Mouse (Mus musculus): ENCODE data around the gene Casp2. TPM values are rescaled to one million over a fixed set of nuclear protein-coding genes. Genes with fewer than 3 reads are reported as not detected.

Gene Casp2
- polyA plus RNA-seq, 1 experiment from 2014 or later = 28.2 TPM

DNA sequence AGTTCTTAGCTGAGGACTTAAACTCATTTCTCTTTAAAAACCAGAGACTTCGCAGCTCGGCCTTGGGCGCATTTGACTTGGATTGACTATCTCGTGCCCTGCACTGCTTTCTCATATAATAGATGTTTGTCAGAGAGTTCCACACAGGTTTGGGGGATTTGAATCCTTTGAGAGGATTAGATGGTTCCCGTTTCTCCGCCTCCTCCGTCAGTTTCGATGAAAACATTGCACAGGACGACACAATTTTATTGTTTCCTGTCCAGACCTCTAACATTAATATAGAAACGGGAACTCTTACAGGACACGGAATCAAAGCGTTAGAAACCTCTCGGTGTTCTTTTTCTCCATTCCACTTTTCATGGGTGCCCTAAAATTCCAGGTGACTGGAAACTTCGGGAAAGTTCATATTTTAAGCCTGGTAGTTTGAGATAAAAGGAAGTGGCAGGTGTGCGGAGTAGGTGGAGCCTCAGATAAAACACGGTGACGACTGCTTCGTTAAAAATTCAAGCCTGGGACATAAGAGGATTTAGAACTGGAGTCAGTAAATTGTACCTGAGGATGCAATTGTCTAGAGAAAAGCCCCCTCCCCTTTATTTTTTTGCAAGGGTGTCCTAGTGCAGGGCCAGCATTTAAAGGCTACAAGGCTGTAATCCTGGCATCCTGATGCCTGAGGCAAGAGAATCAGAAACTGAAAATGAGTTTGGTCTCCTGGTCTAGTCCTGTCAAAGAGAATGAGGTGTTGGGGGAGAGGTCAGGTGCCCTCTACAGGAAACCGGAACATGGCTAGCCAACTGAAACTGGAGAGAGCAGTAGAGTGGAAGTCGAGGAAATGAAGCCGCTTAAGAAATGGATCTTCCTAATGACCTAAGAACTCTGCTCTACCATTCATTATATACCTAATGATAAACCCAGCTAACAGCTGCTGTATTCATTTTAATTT lies 876 bp downstream of the Casp2 start:
- under 1% methylated on average over 21 of the region's 21 CpGs for WGBS
- Histone ChIP-seq H3K9me3 (ENCODE audit: control insufficient read depth, low read length) (no peaks in the 10 kb centered on the region), H3K27ac (ENCODE audit: low read depth, low read length) (peak overlapping the region; percentile 92), H3K27me3 (replicated peaks; ENCODE audit: control insufficient read depth, insufficient read depth, low read length) (no peaks in the 10 kb centered on the region), H3K36me3 (ENCODE audit: control insufficient read depth, insufficient read depth, low read length) (peaks cover 21% of the 10 kb centered on the region), H3K4me1 (ENCODE audit: control insufficient read depth, insufficient read depth, low read depth, low read length) (peaks cover 7% of the 10 kb centered on the region), H3K4me3 (ENCODE audit: low read length) (peak overlapping the region; percentile 93), H3K9ac (ENCODE audit: low read depth, low read length) (peak overlapping the region; percentile 98), H3K4me2 (ENCODE audit: low read length) (peak overlapping the region; percentile 75)
- no peak for ATAC-seq

DNA sequence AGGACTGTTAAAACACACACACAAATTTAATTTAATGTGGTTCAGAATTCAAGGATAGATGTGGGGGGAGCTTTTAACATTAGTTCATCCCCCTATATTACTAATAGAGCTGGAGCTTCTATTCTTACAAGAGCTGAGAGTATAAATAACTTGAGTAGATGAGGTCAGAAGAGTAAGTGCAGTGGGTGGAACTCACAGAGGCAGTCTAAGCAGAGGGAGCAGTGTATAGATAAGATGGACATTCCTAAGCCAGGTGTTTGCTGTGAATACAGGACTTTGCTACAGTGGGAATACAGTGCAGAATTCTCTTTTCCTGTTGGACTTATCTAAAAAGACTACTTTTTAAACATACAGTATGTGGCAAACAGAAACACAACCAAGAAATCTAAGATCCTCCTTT lies 6.0 kb downstream of the Casp2 start:
- Histone ChIP-seq H3K4me2 (ENCODE audit: low read length) (no peak overlapping the region), H3K9me3 (ENCODE audit: control insufficient read depth, low read length) (no peaks in the 10 kb centered on the region), H3K27ac (ENCODE audit: low read depth, low read length) (no peak overlapping the region), H3K27me3 (replicated peaks; ENCODE audit: control insufficient read depth, insufficient read depth, low read length) (no peaks in the 10 kb centered on the region), H3K9ac (ENCODE audit: low read depth, low read length) (no peak overlapping the region), H3K4me1 (ENCODE audit: control insufficient read depth, insufficient read depth, low read depth, low read length) (peaks cover 4% of the 10 kb centered on the region), H3K4me3 (ENCODE audit: low read length) (no peak overlapping the region), H3K36me3 (ENCODE audit: control insufficient read depth, insufficient read depth, low read length) (peaks cover 34% of the 10 kb centered on the region)
- ATAC-seq = no peak

- H3K4me2 ChIP-seq (ENCODE audit: low read length) = no peak overlapping the region
- no peaks in the 10 kb centered on the region for H3K9me3 ChIP-seq (ENCODE audit: control insufficient read depth, low read length)
- 43% methylated on average over 2 of the region's 2 CpGs for WGBS
These were observed 11.4 kb downstream of the Casp2 start for GRCm38 (mm10) chr6:42276151-42276550.

DNA sequence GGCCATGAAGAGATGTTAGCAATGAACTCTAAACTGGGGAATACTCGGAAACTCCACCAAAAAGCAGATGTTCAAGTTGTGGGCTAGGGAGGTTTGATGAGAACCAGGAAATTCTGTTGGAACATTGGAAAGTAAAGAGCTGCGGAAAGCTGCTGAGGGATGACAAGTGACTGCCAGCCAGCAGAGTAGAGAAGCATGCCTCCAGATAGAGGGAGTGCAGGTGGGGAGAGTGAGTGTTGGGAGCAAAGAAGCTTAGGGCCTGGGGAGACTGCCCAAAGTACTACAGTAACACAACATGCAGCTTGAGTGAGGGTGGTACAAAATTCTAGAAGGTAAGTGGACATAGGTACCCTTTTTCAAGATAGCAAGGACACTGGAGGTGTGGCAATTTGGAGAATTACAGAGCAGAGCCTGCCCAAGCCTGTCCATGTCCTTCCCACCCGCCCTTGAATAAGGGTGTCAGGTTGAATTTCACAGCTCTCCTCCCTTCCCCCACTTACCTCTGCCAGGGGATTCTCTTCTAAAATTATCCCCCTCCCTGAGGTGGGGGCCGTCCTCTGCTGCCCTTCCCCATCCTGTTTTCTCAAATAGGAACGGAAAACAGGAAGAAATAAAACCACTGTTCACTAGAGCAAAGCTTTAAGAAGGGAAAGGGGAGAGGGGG lies 18.2 kb downstream of the Casp2 start:
- H3K4me2 ChIP-seq (ENCODE audit: low read length) = no peak overlapping the region
- H3K27ac ChIP-seq (ENCODE audit: low read depth, low read length) = no peak overlapping the region
- WGBS = 84% methylated on average over 5 of the region's 5 CpGs
- no peaks in the 10 kb centered on the region for H3K27me3 ChIP-seq (replicated peaks; ENCODE audit: control insufficient read depth, insufficient read depth, low read length)
- H3K4me3 ChIP-seq (ENCODE audit: low read length) = no peak overlapping the region
- H3K36me3 ChIP-seq (ENCODE audit: control insufficient read depth, insufficient read depth, low read length) = peaks cover 16% of the 10 kb centered on the region
- ATAC-seq = peak; percentile 19; the same call in 1 of the 2 replicates
- H3K4me1 ChIP-seq (ENCODE audit: control insufficient read depth, insufficient read depth, low read depth, low read length) = no peaks in the 10 kb centered on the region
- no peaks in the 10 kb centered on the region for H3K9me3 ChIP-seq (ENCODE audit: control insufficient read depth, low read length)
- H3K9ac ChIP-seq (ENCODE audit: low read depth, low read length) = no peak overlapping the region

More at GRCm38 (mm10) chr6:42276151-42276550, 11.4 kb downstream of the Casp2 start:
- Histone ChIP-seq H3K27me3 (replicated peaks; ENCODE audit: control insufficient read depth, insufficient read depth, low read length) (no peaks in the 10 kb centered on the region), H3K4me1 (ENCODE audit: control insufficient read depth, insufficient read depth, low read depth, low read length) (no peaks in the 10 kb centered on the region), H3K9ac (ENCODE audit: low read depth, low read length) (no peak overlapping the region), H3K27ac (ENCODE audit: low read depth, low read length) (no peak overlapping the region), H3K4me3 (ENCODE audit: low read length) (no peak overlapping the region), H3K36me3 (ENCODE audit: control insufficient read depth, insufficient read depth, low read length) (peaks cover 41% of the 10 kb centered on the region)
- no peak for ATAC-seq

DNA sequence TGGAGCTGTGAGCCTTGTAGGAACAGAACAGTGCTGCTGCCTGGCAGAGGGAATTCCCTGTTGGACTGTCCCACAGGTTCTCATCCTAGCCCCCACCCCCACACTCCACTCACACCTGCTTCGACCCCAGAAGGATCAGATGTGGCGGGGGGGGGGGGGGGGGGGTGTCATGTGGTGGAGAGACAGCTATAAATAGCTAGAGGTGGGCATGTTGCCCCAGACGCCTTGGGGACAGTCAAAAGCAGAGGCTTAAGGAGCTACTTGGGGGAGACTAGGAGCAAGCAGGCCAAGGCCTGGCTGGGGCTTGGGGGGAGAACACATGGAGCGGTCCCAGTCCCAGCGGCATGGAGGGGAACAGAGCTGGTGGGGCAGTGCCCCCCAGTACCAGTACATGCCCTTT lies 21.7 kb downstream of the Casp2 start, which contains the start of gene Clcn1:
Gene Clcn1, plus strand, starts transcription at position 238 of the 400 bp plus-strand sequence.
- no peak within 1 kb of the TSS for H3K4me3 ChIP-seq (ENCODE audit: low read length)
- H3K4me2 ChIP-seq (ENCODE audit: low read length) = no peak within 1 kb of the TSS
- H3K4me1 ChIP-seq (ENCODE audit: control insufficient read depth, insufficient read depth, low read depth, low read length) = no peaks in the 10 kb centered on the region
- H3K9me3 ChIP-seq (ENCODE audit: control insufficient read depth, low read length) = no peaks in the 10 kb centered on the region
- peaks cover 4% of the 10 kb centered on the region; the same call in 1 of the 2 replicates for H3K36me3 ChIP-seq (ENCODE audit: control insufficient read depth, insufficient read depth, low read length)
- ATAC-seq = peak; percentile 46; the same call in 1 of the 2 replicates
- H3K9ac ChIP-seq (ENCODE audit: low read depth, low read length) = no peak within 1 kb of the TSS
- H3K27ac ChIP-seq (ENCODE audit: low read depth, low read length) = no peak within 1 kb of the TSS
- WGBS = 72% methylated on average over 4 of the region's 5 CpGs
- no peaks in the 10 kb centered on the region for H3K27me3 ChIP-seq (replicated peaks; ENCODE audit: control insufficient read depth, insufficient read depth, low read length)

- H3K27ac ChIP-seq (ENCODE audit: low read depth, low read length) = no peak overlapping the region
- H3K4me2 ChIP-seq (ENCODE audit: low read length) = no peak overlapping the region
- H3K9ac ChIP-seq (ENCODE audit: low read depth, low read length) = no peak overlapping the region
- H3K27me3 ChIP-seq (replicated peaks; ENCODE audit: control insufficient read depth, insufficient read depth, low read length) = no peaks in the 10 kb centered on the region
- no peak for ATAC-seq
- H3K4me3 ChIP-seq (ENCODE audit: low read length) = no peak overlapping the region
- peaks cover 4% of the 10 kb centered on the region; the same call in 1 of the 2 replicates for H3K36me3 ChIP-seq (ENCODE audit: control insufficient read depth, insufficient read depth, low read length)
- H3K4me1 ChIP-seq (ENCODE audit: control insufficient read depth, insufficient read depth, low read depth, low read length) = no peaks in the 10 kb centered on the region
- H3K9me3 ChIP-seq (ENCODE audit: control insufficient read depth, low read length) = no peaks in the 10 kb centered on the region
These were observed 22.8 kb downstream of the Casp2 start for GRCm38 (mm10) chr6:42287562-42287961.

DNA sequence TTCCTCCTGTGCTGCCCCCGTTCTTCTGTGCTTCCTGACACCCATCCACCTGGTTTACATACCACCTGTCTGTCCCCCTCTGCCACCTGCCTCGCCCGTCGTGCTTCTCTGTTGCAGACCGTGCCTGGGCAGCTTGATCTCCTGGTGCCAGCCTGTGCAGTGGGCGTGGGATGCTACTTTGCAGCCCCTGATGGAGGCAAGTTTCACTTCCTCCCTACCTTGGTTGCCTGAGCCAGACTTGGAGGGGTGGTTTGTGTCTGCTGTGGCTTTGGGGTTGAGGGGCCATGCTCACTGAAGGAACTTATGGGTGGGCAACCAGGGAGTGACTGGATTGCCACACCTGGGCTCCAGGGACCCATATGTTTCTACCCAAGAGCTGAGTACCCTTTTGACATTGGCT lies 28.5 kb downstream of the Casp2 start:
- Histone ChIP-seq H3K27ac (ENCODE audit: low read depth, low read length) (no peak overlapping the region), H3K4me1 (ENCODE audit: control insufficient read depth, insufficient read depth, low read depth, low read length) (no peaks in the 10 kb centered on the region), H3K9ac (ENCODE audit: low read depth, low read length) (no peak overlapping the region), H3K4me3 (ENCODE audit: low read length) (no peak overlapping the region), H3K36me3 (ENCODE audit: control insufficient read depth, insufficient read depth, low read length) (no peaks in the 10 kb centered on the region), H3K4me2 (ENCODE audit: low read length) (no peak overlapping the region), H3K9me3 (ENCODE audit: control insufficient read depth, low read length) (no peaks in the 10 kb centered on the region), H3K27me3 (replicated peaks; ENCODE audit: control insufficient read depth, insufficient read depth, low read length) (no peaks in the 10 kb centered on the region)
- no peak for ATAC-seq
- WGBS = 91% methylated on average over 6 of the region's 6 CpGs

DNA sequence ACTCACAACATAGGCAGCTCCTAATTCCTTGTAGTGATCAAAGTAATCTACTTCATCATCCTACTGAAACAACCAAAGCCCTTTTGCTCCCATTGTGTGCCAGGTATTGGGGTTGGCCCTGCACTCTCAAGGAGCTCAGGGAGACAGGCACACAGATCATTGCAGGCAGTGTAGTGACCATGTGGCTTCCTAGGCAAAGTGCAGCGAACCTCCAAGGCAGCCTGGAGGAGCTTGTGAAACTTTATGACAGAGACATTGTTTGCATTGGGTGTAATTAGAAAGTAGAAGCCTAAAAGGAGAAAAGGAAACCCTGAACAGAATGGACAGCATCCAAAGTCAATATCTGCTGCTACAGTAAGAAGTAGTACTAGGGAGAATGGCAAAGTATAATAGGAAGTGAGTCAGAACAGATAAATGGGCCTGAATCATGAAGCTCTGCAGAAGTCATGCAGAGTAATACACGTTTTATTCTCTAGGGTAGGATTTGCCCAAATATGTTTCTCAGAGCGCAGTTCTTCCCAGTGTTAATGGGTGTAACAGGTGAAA lies 30.8 kb downstream of the Casp2 start:
- 86% methylated on average over 3 of the region's 3 CpGs for WGBS
- Histone ChIP-seq H3K36me3 (ENCODE audit: control insufficient read depth, insufficient read depth, low read length) (peaks cover 3% of the 10 kb centered on the region; the same call in 1 of the 2 replicates), H3K27me3 (replicated peaks; ENCODE audit: control insufficient read depth, insufficient read depth, low read length) (no peaks in the 10 kb centered on the region)

GRCm38 (mm10) chr6:42299362-42299761 lies 34.6 kb downstream of the Casp2 start:
- H3K27ac ChIP-seq (ENCODE audit: low read depth, low read length) = no peak overlapping the region
- no peak overlapping the region for H3K9ac ChIP-seq (ENCODE audit: low read depth, low read length)
- no peak overlapping the region for H3K4me2 ChIP-seq (ENCODE audit: low read length)
- H3K36me3 ChIP-seq (ENCODE audit: control insufficient read depth, insufficient read depth, low read length) = peaks cover 3% of the 10 kb centered on the region; the same call in 1 of the 2 replicates
- H3K27me3 ChIP-seq (replicated peaks; ENCODE audit: control insufficient read depth, insufficient read depth, low read length) = no peaks in the 10 kb centered on the region
- 97% methylated on average over 5 of the region's 5 CpGs for WGBS
- H3K9me3 ChIP-seq (ENCODE audit: control insufficient read depth, low read length) = no peaks in the 10 kb centered on the region
- no peaks in the 10 kb centered on the region for H3K4me1 ChIP-seq (ENCODE audit: control insufficient read depth, insufficient read depth, low read depth, low read length)
- no peak for ATAC-seq
- H3K4me3 ChIP-seq (ENCODE audit: low read length) = no peak overlapping the region

More for the DNA sequence above, 30.8 kb downstream of the Casp2 start:
- Histone ChIP-seq H3K27ac (ENCODE audit: low read depth, low read length) (no peak overlapping the region), H3K4me3 (ENCODE audit: low read length) (no peak overlapping the region), H3K9me3 (ENCODE audit: control insufficient read depth, low read length) (no peaks in the 10 kb centered on the region), H3K4me2 (ENCODE audit: low read length) (no peak overlapping the region), H3K4me1 (ENCODE audit: control insufficient read depth, insufficient read depth, low read depth, low read length) (no peaks in the 10 kb centered on the region), H3K9ac (ENCODE audit: low read depth, low read length) (no peak overlapping the region)
- ATAC-seq = no peak
